Mouse (Mus musculus) intestine, embryonic 16.5 days (tissue): ENCODE results near the gene B4galnt3. TPM values are rescaled to one million over a fixed set of nuclear protein-coding genes. Genes with fewer than 3 reads are reported as not detected.

ENCODE experiments used
- ATAC-seq: fragments of 200-750 bp; cut with Nextera tagmentation; 2 replicates; pipeline ENCODE4 v1.8.0; 2017; ENCODE audit warnings: moderate TSS enrichment, moderate library complexity
- H3K27ac ChIP-seq: fragments of 300-500 bp; sonication (generic); 2 replicates; pipeline ENCODE4 v1.5.1; 2014; ENCODE audit warnings: mild to moderate bottlenecking, low read length
- H3K27me3 ChIP-seq: fragments of 300-500 bp; sonication (generic); replicated peaks from 2 replicates; pipeline ENCODE4 v1.6.1; 2014; ENCODE audit warnings: low read length, control low read depth, mixed read lengths; ENCODE audit not compliant: control insufficient read depth, insufficient read depth
- H3K36me3 ChIP-seq: fragments of 300-500 bp; sonication (generic); 2 replicates; pipeline ENCODE4 v1.6.1; 2014; ENCODE audit warnings: low read length, control low read depth; ENCODE audit not compliant: control insufficient read depth, insufficient read depth
- H3K4me1 ChIP-seq: fragments of 300-500 bp; sonication (generic); 2 replicates; pipeline ENCODE4 v1.6.1; 2014; ENCODE audit warnings: low read length, control low read depth, mixed read lengths; ENCODE audit not compliant: control insufficient read depth, insufficient read depth
- H3K4me2 ChIP-seq: fragments of 300-500 bp; sonication (generic); 2 replicates; pipeline ENCODE4 v1.6.1; 2014; ENCODE audit warnings: low read depth, low read length, control low read depth
- H3K4me3 ChIP-seq: fragments of 300-500 bp; sonication (generic); 2 replicates; pipeline ENCODE4 v1.5.1; 2014; ENCODE audit warnings: mild to moderate bottlenecking, low read length
- H3K9ac ChIP-seq: fragments of 300-500 bp; sonication (generic); 2 replicates; pipeline ENCODE4 v1.6.1; 2014; ENCODE audit warnings: low read depth, low read length
- H3K9me3 ChIP-seq: fragments of 300-500 bp; sonication (generic); 2 replicates; pipeline ENCODE4 v1.6.1; 2016; ENCODE audit warnings: low read length, control low read depth; ENCODE audit not compliant: control insufficient read depth
- whole genome bisulfite sequencing: fragments of 180-500 bp; shearing (Covaris S2); extraction: QIAGEN DNeasy Blood & Tissue Kit; methylation state at CpG from one replicate; pipeline ENCODE4 v1.1.7; 2014; 5-methylcytosine and 5-hydroxymethylcytosine counted together
- polyA plus RNA-seq: library from polyadenylated mRNA; unstranded; fragments of >200 nt; fragmentation: Nextera tagmentation; extraction: Ambion mirVana; gene quantifications from 2 replicates; pipeline ENCODE4 v1.2.1, GENCODE M21; 2015

Gene B4galnt3
- polyA plus RNA-seq, 1 experiment from 2014 or later, result 1.1 TPM

GRCm38 (mm10) chr6:120241453-120241852 is 52.9 kb downstream of the B4galnt3 start:
- H3K27ac ChIP-seq, result no peak overlapping the region
- H3K4me3 ChIP-seq, result no peak overlapping the region
- ATAC-seq, result no peak
- WGBS, result 85% methylated on average over 12 of the region's 12 CpGs
- H3K4me1 ChIP-seq, result peaks cover 17% of the 10 kb centered on the region; the same call in 1 of the 2 replicates
- H3K4me2 ChIP-seq, result no peak overlapping the region
- no peaks in the 10 kb centered on the region for H3K36me3 ChIP-seq
- no peak overlapping the region for H3K9ac ChIP-seq
- H3K27me3 ChIP-seq, result no peaks in the 10 kb centered on the region
- no peaks in the 10 kb centered on the region for H3K9me3 ChIP-seq

DNA sequence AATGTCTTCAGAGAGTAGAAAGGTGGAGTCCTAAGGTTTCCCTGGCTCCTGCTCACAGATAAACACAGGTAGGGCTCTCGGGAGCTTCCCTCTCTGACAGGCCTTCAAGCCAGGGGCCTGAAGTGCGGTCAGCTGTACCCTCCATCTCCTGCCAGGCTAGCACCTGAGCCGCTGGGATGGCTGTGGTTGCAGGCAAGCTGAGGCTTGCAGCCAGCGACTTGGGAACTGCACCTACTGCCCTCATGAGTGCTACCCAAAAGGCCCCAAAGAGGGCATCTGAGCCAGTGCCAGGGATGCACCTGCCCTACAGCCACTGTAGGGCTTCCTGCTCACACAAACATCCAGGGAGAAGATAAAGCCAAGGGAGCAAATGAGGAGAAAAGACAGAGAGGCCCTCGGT is 53.9 kb downstream of the B4galnt3 start:
- no peak overlapping the region for H3K9ac ChIP-seq
- no peaks in the 10 kb centered on the region for H3K36me3 ChIP-seq
- peak overlapping the region; percentile 51 for H3K27ac ChIP-seq
- no peaks in the 10 kb centered on the region for H3K27me3 ChIP-seq
- H3K4me3 ChIP-seq, result no peak overlapping the region
- WGBS, result 72% methylated on average over 5 of the region's 5 CpGs
- 0 out of 2 replicates have a peak overlapping the region, but pooled peaks have one; percentile 3 for H3K4me2 ChIP-seq
- peaks cover 27% of the 10 kb centered on the region for H3K4me1 ChIP-seq
- 0 out of 2 replicates have a peak, but pooled peaks have one; percentile 6 for ATAC-seq
- no peaks in the 10 kb centered on the region for H3K9me3 ChIP-seq

DNA sequence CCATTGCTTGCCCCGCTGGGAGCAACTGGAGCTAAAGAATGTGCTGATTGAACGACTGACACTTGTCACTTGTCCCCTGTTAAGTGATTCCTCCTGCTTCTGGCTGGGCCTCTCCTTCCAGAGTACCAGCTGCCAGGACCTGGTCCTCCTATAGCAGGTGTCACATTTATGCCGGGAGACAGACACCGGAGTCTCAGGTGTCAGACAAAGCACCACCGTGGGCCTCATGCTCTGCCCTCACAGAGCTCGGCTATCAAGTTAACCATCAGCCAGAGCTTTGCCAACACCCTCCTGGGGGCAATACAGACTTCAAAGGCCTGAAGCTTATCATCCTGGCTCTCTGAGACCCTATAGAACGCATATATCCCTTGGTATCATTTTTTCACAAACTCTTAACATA is 58.5 kb downstream of the B4galnt3 start:
- H3K4me1 ChIP-seq, result peaks cover 32% of the 10 kb centered on the region
- H3K36me3 ChIP-seq, result no peaks in the 10 kb centered on the region
- 49% methylated on average over 7 of the region's 7 CpGs for WGBS
- no peaks in the 10 kb centered on the region for H3K27me3 ChIP-seq
- H3K27ac ChIP-seq, result peak overlapping the region; percentile 23
- ATAC-seq, result peak; percentile 75
- no peaks in the 10 kb centered on the region for H3K9me3 ChIP-seq
- no peak overlapping the region for H3K4me3 ChIP-seq
- no peak overlapping the region for H3K9ac ChIP-seq
- no peak overlapping the region for H3K4me2 ChIP-seq

- peak; percentile 71 for ATAC-seq
- Histone ChIP-seq H3K9ac (no peak overlapping the region), H3K27me3 (no peaks in the 10 kb centered on the region), H3K4me3 (no peak overlapping the region), H3K9me3 (no peaks in the 10 kb centered on the region), H3K4me2 (no peak overlapping the region), H3K36me3 (no peaks in the 10 kb centered on the region), H3K27ac (peak overlapping the region; percentile 51; the same call in 1 of the 2 replicates), H3K4me1 (peaks cover 21% of the 10 kb centered on the region)
- WGBS, result 59% methylated on average over 6 of the region's 6 CpGs
Measured at GRCm38 (mm10) chr6:120232885-120233284, 61.5 kb downstream of the B4galnt3 start.

GRCm38 (mm10) chr6:120230441-120230840 is 63.9 kb downstream of the B4galnt3 start:
- Histone ChIP-seq H3K4me1 (peaks cover 13% of the 10 kb centered on the region), H3K27ac (no peak overlapping the region), H3K9me3 (no peaks in the 10 kb centered on the region), H3K27me3 (no peaks in the 10 kb centered on the region), H3K36me3 (no peaks in the 10 kb centered on the region), H3K4me3 (no peak overlapping the region), H3K4me2 (no peak overlapping the region), H3K9ac (no peak overlapping the region)
- 60% methylated on average over 1 of the region's 1 CpGs for WGBS
- ATAC-seq, result no peak

GRCm38 (mm10) chr6:120229806-120230205 is 64.6 kb downstream of the B4galnt3 start:
- Histone ChIP-seq H3K4me1 (peaks cover 12% of the 10 kb centered on the region), H3K4me2 (no peak overlapping the region), H3K27ac (no peak overlapping the region), H3K9me3 (no peaks in the 10 kb centered on the region), H3K27me3 (no peaks in the 10 kb centered on the region), H3K4me3 (no peak overlapping the region), H3K36me3 (no peaks in the 10 kb centered on the region), H3K9ac (no peak overlapping the region)
- no peak for ATAC-seq
- WGBS, result 82% methylated on average over 7 of the region's 7 CpGs

DNA sequence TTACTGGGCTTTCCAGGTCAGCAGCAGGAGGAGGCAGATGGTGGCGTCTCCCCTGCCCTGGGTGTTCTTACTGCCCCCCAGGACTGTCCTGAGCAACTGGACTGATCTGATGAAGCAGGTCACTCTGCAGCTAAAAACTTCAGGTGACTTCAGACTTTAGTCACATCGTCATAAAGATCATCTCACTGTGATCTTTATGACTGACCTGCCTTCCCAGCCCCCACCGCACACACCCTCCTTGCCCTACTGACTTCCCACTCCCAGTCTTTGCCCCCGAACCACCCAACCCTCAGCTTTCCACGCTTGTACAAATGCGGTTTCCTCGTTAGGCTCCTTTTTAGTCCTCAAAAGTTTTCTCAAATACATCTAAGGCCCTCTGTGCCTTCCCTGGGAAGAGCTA is 67.3 kb downstream of the B4galnt3 start:
- Histone ChIP-seq H3K9ac (no peak overlapping the region), H3K27ac (peak overlapping the region; percentile 80), H3K27me3 (no peaks in the 10 kb centered on the region), H3K4me1 (peaks cover 2% of the 10 kb centered on the region; the same call in 1 of the 2 replicates), H3K36me3 (no peaks in the 10 kb centered on the region), H3K4me2 (no peak overlapping the region), H3K4me3 (no peak overlapping the region), H3K9me3 (no peaks in the 10 kb centered on the region)
- WGBS, result 66% methylated on average over 7 of the region's 7 CpGs
- ATAC-seq, result peak; percentile 85

- H3K36me3 ChIP-seq, result no peaks in the 10 kb centered on the region
- no peak overlapping the region for H3K4me2 ChIP-seq
- WGBS, result 60% methylated on average over 6 of the region's 6 CpGs
- H3K27me3 ChIP-seq, result no peaks in the 10 kb centered on the region
- no peak overlapping the region for H3K4me3 ChIP-seq
- H3K27ac ChIP-seq, result no peak overlapping the region
- no peak overlapping the region for H3K9ac ChIP-seq
- no peaks in the 10 kb centered on the region for H3K9me3 ChIP-seq
- H3K4me1 ChIP-seq, result peaks cover 2% of the 10 kb centered on the region; the same call in 1 of the 2 replicates
- no peak; the same call in 1 of the 2 replicates for ATAC-seq
Measured at GRCm38 (mm10) chr6:120225355-120225754, 69.0 kb downstream of the B4galnt3 start.

DNA sequence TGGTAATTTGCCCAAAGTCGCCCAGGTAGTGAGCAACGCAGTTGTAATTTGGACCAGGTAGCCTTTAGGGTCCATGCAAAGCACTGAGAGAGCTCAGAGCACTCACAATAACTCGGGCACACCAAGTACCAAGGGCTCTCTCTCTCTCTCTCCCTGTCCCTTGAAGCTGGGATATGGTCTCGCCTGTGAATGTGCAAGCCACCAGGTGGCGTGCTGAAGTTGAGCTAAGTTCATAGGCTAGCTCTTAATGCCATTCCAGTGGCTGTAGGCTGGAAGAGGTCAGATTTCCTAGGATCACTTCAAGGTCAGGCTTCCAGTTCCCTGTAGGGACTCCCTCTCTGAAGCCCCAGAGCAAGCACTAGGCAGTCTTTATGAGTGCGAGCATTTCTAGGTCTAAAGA is 71.7 kb downstream of the B4galnt3 start:
- no peaks in the 10 kb centered on the region for H3K9me3 ChIP-seq
- no peak overlapping the region for H3K27ac ChIP-seq
- H3K4me3 ChIP-seq, result no peak overlapping the region
- 30% methylated on average over 6 of the region's 6 CpGs for WGBS
- no peaks in the 10 kb centered on the region for H3K36me3 ChIP-seq
- no peak; the same call in 1 of the 2 replicates for ATAC-seq
- H3K4me1 ChIP-seq, result peaks cover 2% of the 10 kb centered on the region; the same call in 1 of the 2 replicates
- H3K4me2 ChIP-seq, result no peak overlapping the region
- H3K9ac ChIP-seq, result no peak overlapping the region
- H3K27me3 ChIP-seq, result no peaks in the 10 kb centered on the region

DNA sequence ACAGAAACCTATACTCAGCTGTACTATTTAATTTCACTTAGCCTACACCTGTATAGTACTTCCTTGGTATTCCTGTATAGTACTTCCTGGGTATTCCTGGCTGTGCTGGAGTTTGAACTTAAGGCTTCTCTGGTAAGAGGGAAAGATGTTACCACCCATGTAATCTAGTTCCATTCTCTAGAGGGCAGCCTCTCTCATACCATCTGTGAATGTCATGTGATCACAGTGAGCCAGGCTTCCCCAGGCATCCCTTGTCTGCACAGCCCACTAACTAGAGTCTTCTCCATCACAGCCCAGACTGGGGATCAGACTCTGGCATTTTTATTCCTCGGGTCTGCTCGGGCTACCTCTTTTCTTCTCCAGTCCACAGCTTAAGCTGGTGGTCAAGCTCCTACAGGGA is 75.1 kb downstream of the B4galnt3 start:
- ATAC-seq, result no peak
- no peaks in the 10 kb centered on the region for H3K36me3 ChIP-seq
- H3K4me1 ChIP-seq, result no peaks in the 10 kb centered on the region
- 71% methylated on average over 2 of the region's 2 CpGs for WGBS
- H3K27me3 ChIP-seq, result no peaks in the 10 kb centered on the region
- no peak overlapping the region for H3K27ac ChIP-seq
- H3K9me3 ChIP-seq, result no peaks in the 10 kb centered on the region
- H3K4me2 ChIP-seq, result no peak overlapping the region
- no peak overlapping the region for H3K4me3 ChIP-seq
- H3K9ac ChIP-seq, result no peak overlapping the region
